Mouse (Mus musculus): Measurements from ENCODE around the gene Slc35g1.

GRCm38 (mm10) chr19:38387835-38388234, 7.9 kb upstream of the Slc35g1 start:
- TF ChIP-seq CTCF (IDR thresholded peaks at IDR 0.05; ENCODE audit: low read depth, low read length) (no peak), GATA1 (IDR thresholded peaks at IDR 0.05; ENCODE audit: borderline replicate concordance, low read length) (no peak), POLR2AphosphoS5 (IDR thresholded peaks at IDR 0.05; ENCODE audit: insufficient replicate concordance, low read depth, low read length) (no peak)
